Mouse (Mus musculus): ENCODE data around the gene Orai1.

Orai1 gene

GRCm38 (mm10) chr5:122994910-122995309 lies 20.0 kb upstream of the Orai1 start:
- DNase-seq (ENCODE audit: low spot score in 2 of 2) = no peak

GRCm38 (mm10) chr5:122997205-122998204 lies 17.4 kb upstream of the Orai1 start:
- no peak for DNase-seq (ENCODE audit: low spot score in 2 of 2)

GRCm38 (mm10) chr5:123000901-123001300 lies 14.0 kb upstream of the Orai1 start:
- DNase-seq (ENCODE audit: low spot score in 2 of 2) = no peak

DNA sequence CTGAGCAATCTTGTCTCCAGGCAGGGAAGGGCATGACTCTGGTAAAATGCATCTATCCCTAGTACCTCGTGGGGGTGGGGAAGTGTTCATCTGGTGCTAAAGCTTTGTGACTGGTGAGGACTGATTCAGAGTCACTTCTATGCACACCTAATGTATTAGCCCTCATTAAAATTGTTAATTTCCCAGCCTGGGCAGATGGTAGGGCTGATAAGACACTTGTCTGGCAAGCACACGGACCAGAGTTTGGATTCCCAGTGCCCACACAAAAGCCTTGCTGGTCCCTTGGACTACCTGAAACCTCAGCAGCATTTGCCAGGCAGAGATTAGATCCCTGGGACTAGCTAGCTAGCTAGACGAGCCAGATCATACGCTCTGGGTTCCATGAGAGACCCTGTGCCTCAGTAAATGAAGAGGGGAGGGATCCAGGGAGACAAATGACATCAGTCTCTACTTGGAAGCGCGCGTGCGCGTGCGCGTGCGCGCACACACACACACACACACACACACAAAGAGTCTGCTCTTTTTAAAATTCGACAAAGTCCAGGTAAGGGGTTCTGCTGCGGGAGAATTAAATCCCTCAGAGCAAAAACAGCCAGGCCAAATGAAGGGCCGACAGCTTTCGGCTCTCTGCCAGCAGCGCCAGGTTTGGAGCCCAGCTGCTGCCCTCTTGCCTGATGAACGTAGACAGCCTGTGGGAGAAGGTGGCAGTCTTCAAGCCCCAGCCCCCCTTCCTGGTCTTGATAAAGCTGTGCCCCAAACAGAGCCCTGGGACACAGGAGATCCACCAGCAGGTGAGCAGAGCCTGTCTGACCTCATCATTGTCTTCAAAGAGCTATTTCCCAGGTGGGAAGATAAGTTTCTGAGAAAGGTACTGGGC lies 8.9 kb upstream of the Orai1 start:
- no peak for DNase-seq (ENCODE audit: low spot score in 2 of 2)

DNA sequence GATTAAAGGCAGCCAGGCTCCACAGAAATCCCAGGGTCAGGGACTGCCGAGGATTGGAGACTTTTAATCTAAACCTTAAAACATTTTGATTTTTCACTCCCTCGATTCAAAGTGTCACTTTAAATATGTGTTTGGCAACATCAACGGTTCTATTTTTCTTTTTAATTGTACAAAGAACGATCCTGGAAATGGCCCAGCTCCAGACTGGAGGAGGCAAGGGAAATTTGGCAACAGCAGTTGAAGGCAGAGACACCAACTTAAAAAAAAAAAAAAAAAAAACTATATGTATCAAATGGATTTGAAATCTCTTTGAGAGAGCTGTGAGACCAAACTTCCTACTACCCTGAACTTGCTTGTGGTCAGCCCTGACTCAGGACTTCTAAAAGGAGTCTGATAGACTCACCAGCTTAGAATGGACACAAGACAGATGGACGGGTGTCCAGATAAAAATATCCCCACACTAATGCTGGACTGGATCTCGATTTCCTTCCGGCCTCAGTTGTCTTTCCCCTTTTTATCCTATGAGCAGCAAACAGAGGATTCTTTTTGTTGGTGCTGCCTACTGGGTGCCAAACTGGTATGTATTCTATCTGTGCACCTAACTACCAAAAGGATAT lies 5.9 kb upstream of the Orai1 start:
- no peak for DNase-seq (ENCODE audit: low spot score in 2 of 2)

DNA sequence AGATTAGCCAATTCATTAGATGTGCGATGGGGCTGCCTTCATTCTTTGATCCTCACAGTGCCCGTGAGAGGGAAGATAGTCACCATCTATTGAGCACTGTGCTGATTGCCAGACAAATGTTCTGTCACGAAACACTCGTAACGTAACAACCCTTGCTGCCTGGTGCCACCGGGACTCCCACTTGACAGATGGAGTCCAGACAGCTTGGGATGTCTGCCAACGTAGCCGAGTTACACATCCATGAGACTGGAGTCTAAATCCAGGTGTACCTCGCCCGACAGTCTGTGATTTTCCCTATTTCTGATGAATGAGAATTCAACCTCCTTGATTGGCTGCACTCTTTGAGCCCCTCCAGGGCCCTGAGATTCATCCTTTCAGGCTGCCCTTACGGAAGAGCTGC lies 5.0 kb upstream of the Orai1 start:
- DNase-seq (ENCODE audit: low spot score in 2 of 2) = no peak

GRCm38 (mm10) chr5:123010806-123011205 lies 4.1 kb upstream of the Orai1 start:
- no peak for DNase-seq (ENCODE audit: low spot score in 2 of 2)

GRCm38 (mm10) chr5:123011705-123012104 lies 3.2 kb upstream of the Orai1 start:
- DNase-seq (ENCODE audit: low spot score in 2 of 2) = no peak

GRCm38 (mm10) chr5:123013599-123014315 lies 1.1 kb upstream of the Orai1 start:
- DNase-seq (ENCODE audit: low spot score in 2 of 2) = no peak

- no peak for DNase-seq (ENCODE audit: low spot score in 2 of 2)
Observed at GRCm38 (mm10) chr5:123015915-123016314, 1.0 kb downstream of the Orai1 start.

GRCm38 (mm10) chr5:123017504-123017903 lies 2.6 kb downstream of the Orai1 start:
- no peak for DNase-seq (ENCODE audit: low spot score in 2 of 2)

DNA sequence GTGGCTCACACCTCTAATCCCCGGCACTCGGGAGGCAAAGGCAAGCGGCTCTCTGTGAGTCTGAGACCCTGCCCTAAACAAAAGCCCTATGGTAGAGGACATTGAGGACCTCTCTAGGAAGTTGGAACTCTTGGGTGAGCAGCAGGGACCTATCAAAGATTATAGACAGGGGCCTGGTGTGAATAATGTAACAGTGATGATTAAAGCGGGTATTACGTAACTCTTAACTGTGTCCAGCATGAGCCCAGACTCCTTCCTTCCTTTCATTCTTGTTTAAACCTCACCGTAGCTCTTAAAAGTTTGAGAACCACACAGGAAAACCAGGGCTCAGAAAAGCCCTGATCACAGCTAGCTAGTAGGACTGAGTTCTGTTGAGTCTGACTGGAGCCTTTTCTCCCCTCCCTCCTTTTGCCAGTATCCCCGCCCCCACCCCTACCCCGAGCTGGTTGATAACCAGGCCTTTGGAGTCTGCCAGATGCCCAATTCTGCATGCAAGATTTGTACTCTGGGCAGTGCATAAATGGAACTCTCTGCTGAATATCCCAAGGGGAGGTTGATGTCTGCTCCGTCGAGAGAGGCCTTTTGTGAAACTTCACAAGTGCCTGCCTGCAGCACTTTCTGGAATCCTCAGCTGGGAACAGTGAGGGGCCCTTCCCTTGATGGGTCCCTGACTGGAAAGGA lies 4.6 kb downstream of the Orai1 start:
- no peak for DNase-seq (ENCODE audit: low spot score in 2 of 2)

GRCm38 (mm10) chr5:123020426-123020825 lies 5.6 kb downstream of the Orai1 start:
- DNase-seq (ENCODE audit: low spot score in 2 of 2) = no peak

DNA sequence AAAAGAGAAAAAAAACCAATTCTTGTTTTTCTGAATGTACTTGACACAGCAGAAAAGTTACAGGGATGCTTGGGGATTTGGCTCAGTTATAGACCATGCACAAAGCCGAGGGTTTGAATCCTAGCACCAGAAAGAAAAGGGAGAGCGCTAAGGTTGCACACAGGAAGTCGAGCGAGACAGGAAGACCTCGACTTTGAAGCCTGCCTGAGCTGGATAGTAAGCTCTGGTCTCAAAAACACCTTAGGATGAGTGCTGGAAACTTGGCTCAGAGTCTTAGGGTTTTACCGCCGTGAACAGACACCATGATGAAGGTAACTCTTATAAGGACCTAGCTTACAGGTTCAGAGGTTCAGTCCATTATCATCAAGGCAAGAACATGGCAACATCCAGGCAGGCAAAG lies 6.6 kb downstream of the Orai1 start:
- no peak for DNase-seq (ENCODE audit: low spot score in 2 of 2)

GRCm38 (mm10) chr5:123023049-123023448 lies 8.2 kb downstream of the Orai1 start:
- DNase-seq (ENCODE audit: low spot score in 2 of 2) = no peak

GRCm38 (mm10) chr5:123024312-123024711 lies 9.4 kb downstream of the Orai1 start:
- no peak for DNase-seq (ENCODE audit: low spot score in 2 of 2)

DNA sequence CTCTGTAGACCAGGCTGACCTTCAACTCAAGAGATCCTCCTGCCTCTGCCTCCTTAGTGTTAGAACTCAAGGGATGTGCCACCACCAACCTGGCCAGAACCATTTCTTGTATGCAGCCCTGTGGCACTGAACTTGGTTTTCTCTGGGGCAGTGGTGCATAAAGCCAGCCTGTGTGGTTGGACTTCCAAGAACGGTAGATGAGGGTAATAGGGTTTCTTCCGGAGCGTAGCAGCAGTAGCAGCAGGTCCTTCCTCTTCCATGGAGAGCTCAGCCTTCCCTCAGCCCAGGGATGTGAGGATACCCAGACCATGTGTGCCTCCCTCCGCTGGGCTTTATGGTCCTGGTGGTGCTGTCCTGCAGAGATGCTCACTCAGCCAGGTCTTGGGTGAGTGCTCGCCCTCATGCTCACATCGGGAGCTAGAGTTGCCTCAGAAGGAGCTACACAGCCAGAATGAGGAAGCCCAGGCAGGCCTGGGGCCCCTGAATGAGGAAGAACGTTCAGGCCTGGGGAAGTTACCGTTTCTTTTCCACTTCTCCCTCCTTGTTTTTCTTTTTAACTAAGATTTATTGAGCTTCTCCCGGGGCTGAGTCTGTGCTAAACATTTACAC lies 10.2 kb downstream of the Orai1 start:
- no peak for DNase-seq (ENCODE audit: low spot score in 2 of 2)

GRCm38 (mm10) chr5:123026414-123026813 lies 11.5 kb downstream of the Orai1 start:
- no peak for DNase-seq (ENCODE audit: low spot score in 2 of 2)

- DNase-seq (ENCODE audit: low spot score in 2 of 2) = no peak
Observed at GRCm38 (mm10) chr5:123027436-123027835, 12.6 kb downstream of the Orai1 start.

DNA sequence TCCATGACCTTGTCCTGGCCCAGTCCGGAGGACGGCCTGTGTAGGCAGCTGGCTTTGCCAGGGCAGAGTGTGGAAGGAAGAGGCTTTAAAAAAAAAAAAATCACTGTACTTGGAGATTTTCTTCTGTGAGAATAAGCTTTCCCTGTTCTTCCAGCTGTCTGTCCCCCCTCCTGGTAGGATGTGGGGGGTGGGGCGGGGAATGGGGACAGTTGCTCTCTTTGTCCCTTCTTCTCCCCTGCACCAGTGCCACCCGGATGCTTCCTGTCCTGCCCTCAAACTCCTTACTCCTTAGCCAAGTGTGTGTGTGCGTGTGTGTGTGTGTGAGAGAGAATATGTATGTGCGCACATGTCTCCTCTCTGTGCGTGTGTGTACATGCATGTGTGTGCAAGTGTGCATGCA lies 14.9 kb downstream of the Orai1 start:
- no peak for DNase-seq (ENCODE audit: low spot score in 2 of 2)
